21 mouse cellular contexts compared by ENCODE assay signal in genomic region chr10:42264195-42264594, GRCm38 (mm10). TPM values are rescaled to one million over a fixed set of nuclear protein-coding genes. Genes with fewer than 3 reads are reported as not detected.
DNase-seq lines count a peak whose midpoint lies in the region; ATAC-seq and TF ChIP-seq lines count a peak whose summit lies in the region.
"Had no signal": no experiment of that assay in that cellular context is flagged by ENCODE, and none has a peak within 500 bp of the region (broad histone marks: within the 10 kb centered on the region; RNA-seq: fewer than 3 reads in every experiment).

No protein-coding gene starts in this region.

- no peaks in the 10 kb centered on the region for H3K9me3 ChIP-seq in lung, postnatal 0 days (ENCODE audit: low read length)
- H3K9me3 ChIP-seq in liver, embryonic 11.5 days (ENCODE audit: control insufficient read depth, low read length) = peaks cover 13% of the 10 kb centered on the region; the same call in 1 of the 2 replicates
- H3K9me3 ChIP-seq: hindbrain, embryonic 12.5 days; limb, embryonic 10.5 days; midbrain, embryonic 13.5 days; neural tube, embryonic 15.5 days had no signal

- intact Hi-C loops in heart, adult 2 months (cut with DNase I) = no loop called here
- intact Hi-C loops in heart, postnatal 25 days (cut with DNase I) = loop anchor here (2.0 kb wide), 1 partner anchor 13 kb away; no protein-coding TSS in a partner anchor

- H3K36me3 ChIP-seq in heart, adult 2 months (ENCODE audit: control insufficient read depth, insufficient read depth, low read length) = peaks cover 42% of the 10 kb centered on the region
- H3K36me3 ChIP-seq in lung, postnatal 0 days (ENCODE audit: insufficient read depth, low read length) = peaks cover 27% of the 10 kb centered on the region; the same call in 1 of the 2 replicates
- peaks cover 39% of the 10 kb centered on the region for H3K36me3 ChIP-seq in liver, embryonic 11.5 days (ENCODE audit: control insufficient read depth, insufficient read depth, low read length)

- TF ChIP-seq CTCF in heart, adult 2 months (IDR thresholded peaks at IDR 0.05) = no peak
- TF ChIP-seq CTCF in lung, postnatal 0 days (IDR thresholded peaks at IDR 0.05) = no peak

- no peak for ATAC-seq in lung, postnatal 0 days
- ATAC-seq in liver, embryonic 11.5 days (replicated peaks; ENCODE audit: low FRiP score) = no peak
- ATAC-seq: CD4-positive, CD25-positive, alpha-beta regulatory T cell, adult 4 months; forebrain, postnatal 0 days; inflammation-experienced regulatory T-cells, adult 6 months; midbrain, embryonic 13.5 days had no signal

- TF ChIP-seq EP300 in heart, adult 2 months (IDR thresholded peaks at IDR 0.05; ENCODE audit: insufficient read depth, low read depth, low read length) = no peak
- no peak for TF ChIP-seq EP300 in lung, postnatal 0 days (IDR thresholded peaks at IDR 0.05)

- H3K4me1 ChIP-seq in heart, adult 2 months (ENCODE audit: control insufficient read depth, insufficient read depth, low read length) = peaks cover 21% of the 10 kb centered on the region
- H3K4me1 ChIP-seq in lung, postnatal 0 days (ENCODE audit: insufficient read depth, low read depth, low read length) = peaks cover 21% of the 10 kb centered on the region
- peaks cover 60% of the 10 kb centered on the region for H3K4me1 ChIP-seq in liver, embryonic 11.5 days (replicated peaks; ENCODE audit: control insufficient read depth, insufficient read depth, low read length)
- H3K4me1 ChIP-seq: hindbrain, embryonic 12.5 days; midbrain, embryonic 13.5 days; neural tube, embryonic 15.5 days had no signal

- H3K4me2 ChIP-seq in lung, postnatal 0 days (replicated peaks; ENCODE audit: low read depth, low read length) = no peak overlapping the region
- no peak overlapping the region for H3K4me2 ChIP-seq in liver, embryonic 11.5 days
- H3K4me2 ChIP-seq: hindbrain, embryonic 12.5 days; lung, embryonic 14.5 days; midbrain, embryonic 13.5 days; neural tube, embryonic 15.5 days had no signal

- DNase-seq in heart, adult 2 months = no peak
- DNase-seq in heart, postnatal 25 days (ENCODE audit: low spot score) = no peak
- peak; percentile 50 for DNase-seq in lung, postnatal 36 days
- no peak for DNase-seq in lung, postnatal 0 days (ENCODE audit: low spot score)
- DNase-seq in liver, embryonic 11.5 days (ENCODE audit: low spot score) = no peak
- DNase-seq in yolk sac, embryonic 10.5 days (ENCODE audit: low spot score) = peak; percentile 25
- DNase-seq in B cell, adult 2 months = no peak
- DNase-seq: forebrain, postnatal 0 days; gastrocnemius, postnatal 36 days; lung, embryonic 14.5 days; right cerebral cortex, postnatal 4 days; thymus, postnatal 36 days had no signal

- H3K4me3 ChIP-seq in heart, adult 2 months = no peak overlapping the region; the same call in 1 of the 2 replicates
- H3K4me3 ChIP-seq in lung, postnatal 0 days (ENCODE audit: low read depth, low read length) = no peak overlapping the region
- no peak overlapping the region for H3K4me3 ChIP-seq in liver, embryonic 11.5 days (ENCODE audit: low read depth, low read length)
- H3K4me3 ChIP-seq: hindbrain, embryonic 12.5 days; layer of hippocampus, adult 2 months; left cerebral cortex, adult 2 months; limb, embryonic 10.5 days; midbrain, embryonic 13.5 days; myocyte; neural tube, embryonic 15.5 days had no signal

- H3K27ac ChIP-seq in heart, adult 2 months = peak overlapping the region; percentile 52
- no peak overlapping the region for H3K27ac ChIP-seq in lung, postnatal 0 days (ENCODE audit: low read length)
- H3K27ac ChIP-seq in liver, embryonic 11.5 days (ENCODE audit: low read depth, low read length) = peak overlapping the region; percentile 90; the same call in 1 of the 2 replicates
- H3K27ac ChIP-seq: hindbrain, embryonic 12.5 days; layer of hippocampus, adult 2 months; left cerebral cortex, adult 2 months; limb, embryonic 10.5 days; midbrain, embryonic 13.5 days; neural tube, embryonic 15.5 days had no signal

- TF ChIP-seq POLR2A in heart, adult 2 months (IDR thresholded peaks at IDR 0.05; ENCODE audit: insufficient read depth, low read depth, low read length) = no peak

- 73% methylated on average over 5 of the region's 5 CpGs for WGBS in heart, adult 2 months
- WGBS in lung, postnatal 0 days = 60% methylated on average over 5 of the region's 5 CpGs
- 84% methylated on average over 5 of the region's 5 CpGs for WGBS in liver, embryonic 11.5 days

- H3K79me2 ChIP-seq in heart, adult 2 months (replicated peaks; ENCODE audit: control insufficient read depth, insufficient read depth, low read length) = peaks cover 17% of the 10 kb centered on the region

- H3K27me3 ChIP-seq in heart, adult 2 months (ENCODE audit: control insufficient read depth, insufficient read depth, low read length) = no peaks in the 10 kb centered on the region
- no peaks in the 10 kb centered on the region for H3K27me3 ChIP-seq in lung, postnatal 0 days (replicated peaks; ENCODE audit: insufficient read depth, low read length)
- no peaks in the 10 kb centered on the region for H3K27me3 ChIP-seq in liver, embryonic 11.5 days (replicated peaks; ENCODE audit: control insufficient read depth, insufficient read depth, low read length)
- H3K27me3 ChIP-seq: hindbrain, embryonic 12.5 days; midbrain, embryonic 13.5 days; neural tube, embryonic 15.5 days had no signal

- H3K9ac ChIP-seq in heart, adult 2 months (ENCODE audit: low read depth, low read length) = no peak overlapping the region
- H3K9ac ChIP-seq in lung, postnatal 0 days (replicated peaks; ENCODE audit: low read depth) = no peak overlapping the region
- H3K9ac ChIP-seq in liver, embryonic 11.5 days (ENCODE audit: low read depth, low read length) = no peak overlapping the region
- H3K9ac ChIP-seq: forebrain, postnatal 0 days; hindbrain, embryonic 12.5 days; lung, embryonic 14.5 days; midbrain, embryonic 13.5 days; neural tube, embryonic 15.5 days had no signal

RNA-seq across cellular contexts. Expression of gene Foxo3, which starts 12.4 kb away (rescaled TPM):
- total RNA-seq in heart, adult 2 months (2021) = 10 to 100 TPM; 72.5 to 89.5 TPM
- polyA plus RNA-seq in heart, adult 2 months (2012; rRNA removed) = 26.7 and 32.7 TPM in 2 replicates
- 10 to 100 TPM; 69.7 to 90.2 TPM for total RNA-seq in heart, postnatal 25 days (2021)
- polyA plus RNA-seq in lung, postnatal 0 days (2015; fragmentation: Nextera tagmentation; extraction: Ambion mirVana) = 15.2 and 22.9 TPM in 2 replicates
- 11.7 and 12.3 TPM in 2 replicates for polyA plus RNA-seq in liver, embryonic 11.5 days (2014; fragmentation: Nextera tagmentation; extraction: Ambion mirVana)

Comparison
In these comparisons a context has a peak if more than half of its experiments do, and no peak if none do; other contexts are left out.
1. DNase-seq: peak in lung, postnatal 36 days (single experiment) and yolk sac, embryonic 10.5 days (single experiment); none in heart, adult 2 months (0 of 2), heart, postnatal 25 days (single experiment), lung, postnatal 0 days (single experiment), liver, embryonic 11.5 days (single experiment) and B cell, adult 2 months (0 of 2).